Mouse (Mus musculus) heart, postnatal 36 days (tissue): ENCODE measurements around the gene Rpl26. TPM values are rescaled to one million over a fixed set of nuclear protein-coding genes. Genes with fewer than 3 reads are reported as not detected.

Experiments
- DNase-seq, 2 experiments: peaks; one replicate each; pipeline ENCODE4 v3.0.0; 2021 to 2022
- intact Hi-C: fragments of 180-260 bp; cut with DNase I; formaldehyde crosslinking; loops from one replicate; pipeline ENCODE4 v1.15.1; 2025
- total RNA-seq, 2 experiments: library from RNA; stranded (reverse); gene quantifications; 2 replicates each; pipeline ENCODE4 v1.2.3; 2021

Gene Rpl26
- total RNA-seq, 2 experiments from 2014 or later, result 655 to 678 TPM

- intact Hi-C loops, result loop anchor here (2.0 kb wide), 1 partner anchor 49 kb away; no protein-coding TSS in a partner anchor
- peak; percentile 41 to 48 for DNase-seq
Observed at GRCm38 (mm10) chr11:68956107-68956506, 54.7 kb downstream of the Rpl26 start.

Other genes starting within 250 kb of the Rpl26 start
- gene Myh10, start 210.0 kb upstream of the Rpl26 start, total RNA-seq, result 10 to 100 TPM; 23.0 to 26.4 TPM
- gene Ndel1, start 29.7 kb upstream of the Rpl26 start, total RNA-seq, result 10 to 100 TPM; 60.9 to 71.3 TPM
- gene Rnf222, start 13.0 kb upstream of the Rpl26 start, total RNA-seq, result not detected
- gene Odf4, start 25.5 kb downstream of the Rpl26 start, total RNA-seq, result not detected
- gene Arhgef15, start 55.9 kb downstream of the Rpl26 start, total RNA-seq, result 10 to 100 TPM; 25.6 to 32.5 TPM
- gene Slc25a35, start 66.5 kb downstream of the Rpl26 start, total RNA-seq, result 1 to 10 TPM; 5.0 to 5.8 TPM
- gene Rangrf, start 73.6 kb downstream of the Rpl26 start, total RNA-seq, result 10 to 100 TPM; 78.9 to 97.0 TPM
- gene Pfas, start 106.9 kb downstream of the Rpl26 start, total RNA-seq, result 1 to 10 TPM; 5.8 to 8.3 TPM
- gene Ctc1, start 114.3 kb downstream of the Rpl26 start, total RNA-seq, result 10 to 100 TPM; 12.5 to 14.3 TPM
- 1 to 10 TPM in 1 of 2 experiments, under 1 TPM in 1; 0.72 to 1.2 TPM for gene Aurkb, start 144.1 kb downstream of the Rpl26 start, total RNA-seq
- 10 to 100 TPM; 16.0 to 17.1 TPM for gene Borcs6, start 158.1 kb downstream of the Rpl26 start, total RNA-seq
- gene Tmem107, start 169.2 kb downstream of the Rpl26 start, total RNA-seq, result 1 to 10 TPM; 4.2 to 6.1 TPM
- 10 to 100 TPM; 50.5 to 72.7 TPM for gene Vamp2, start 186.9 kb downstream of the Rpl26 start, total RNA-seq
- gene Per1, start 193.6 kb downstream of the Rpl26 start, total RNA-seq, result 10 to 100 TPM; 34.2 to 82.1 TPM
- gene Hes7, start 218.8 kb downstream of the Rpl26 start, total RNA-seq, result not detected
- gene 9130213A22Rik, start 221.0 kb downstream of the Rpl26 start, total RNA-seq, result under 1 TPM in 1 of 2 experiments, not detected in 1; 0.22 TPM
- gene Aloxe3, start 224.3 kb downstream of the Rpl26 start, total RNA-seq, result not detected